Mouse (Mus musculus) forebrain, embryonic 14.5 days (tissue): ENCODE data around the gene Fam117b. TPM values are rescaled to one million over a fixed set of nuclear protein-coding genes. Genes with fewer than 3 reads are reported as not detected.

ENCODE experiments used
- ATAC-seq: fragments of 200-750 bp; cut with Nextera tagmentation; 2 replicates; pipeline ENCODE4 v1.8.0; 2017; ENCODE audit warnings: mild to moderate bottlenecking, moderate library complexity
- DNase-seq: peaks from one replicate; pipeline ENCODE4 v3.0.0-alpha.2; 2015; ENCODE audit warnings: low spot score
- H3K27ac ChIP-seq: fragments of 300-500 bp; sonication (generic); 2 replicates; pipeline ENCODE4 v1.5.1; 2014; ENCODE audit warnings: low read depth, mild to moderate bottlenecking, control low read depth, low read length, moderate library complexity
- H3K27me3 ChIP-seq: fragments of 300-500 bp; sonication (generic); replicated peaks from 2 replicates; pipeline ENCODE4 v1.6.1; 2014; ENCODE audit warnings: low read length, control low read depth, mixed read lengths; ENCODE audit not compliant: control insufficient read depth, insufficient read depth
- H3K36me3 ChIP-seq: fragments of 300-500 bp; sonication (generic); 2 replicates; pipeline ENCODE4 v1.6.1; 2014; ENCODE audit warnings: low read length, control low read depth; ENCODE audit not compliant: control insufficient read depth, insufficient read depth
- H3K4me1 ChIP-seq: fragments of 300-500 bp; sonication (generic); 2 replicates; pipeline ENCODE4 v1.6.1; 2014; ENCODE audit warnings: antibody characterized with exemption, low read length, control low read depth; ENCODE audit not compliant: control insufficient read depth, insufficient read depth
- H3K4me2 ChIP-seq: fragments of 300-500 bp; sonication (generic); 2 replicates; pipeline ENCODE4 v1.6.1; 2014; ENCODE audit warnings: mild to moderate bottlenecking, control low read depth, low read length
- H3K4me3 ChIP-seq: fragments of 300-500 bp; sonication (generic); 2 replicates; pipeline ENCODE4 v1.5.1; 2014; ENCODE audit warnings: low read depth, low read length, control low read depth
- H3K9ac ChIP-seq: fragments of 300-500 bp; sonication (generic); 2 replicates; pipeline ENCODE4 v1.6.1; 2014; ENCODE audit warnings: mild to moderate bottlenecking, low read length, control low read depth, moderate library complexity
- H3K9me3 ChIP-seq: fragments of 300-500 bp; sonication (generic); replicated peaks from 2 replicates; pipeline ENCODE4 v1.6.1; 2016; ENCODE audit warnings: low read length, control low read depth, mixed read lengths; ENCODE audit not compliant: control insufficient read depth
- WGBS: fragments of 180-500 bp; shearing (Covaris S2); extraction: QIAGEN DNeasy Blood & Tissue Kit; methylation state at CpG from one replicate; pipeline ENCODE4 v1.1.7; 2014; 5-methylcytosine and 5-hydroxymethylcytosine counted together
- polyA plus RNA-seq: library from polyadenylated mRNA; unstranded; fragments of >200 nt; fragmentation: Nextera tagmentation; extraction: Ambion mirVana; gene quantifications from 2 replicates; pipeline ENCODE4 v1.2.1, GENCODE M21; 2014

Fam117b gene
- polyA plus RNA-seq, 1 experiment from 2014 or later: 24.2 TPM

DNA sequence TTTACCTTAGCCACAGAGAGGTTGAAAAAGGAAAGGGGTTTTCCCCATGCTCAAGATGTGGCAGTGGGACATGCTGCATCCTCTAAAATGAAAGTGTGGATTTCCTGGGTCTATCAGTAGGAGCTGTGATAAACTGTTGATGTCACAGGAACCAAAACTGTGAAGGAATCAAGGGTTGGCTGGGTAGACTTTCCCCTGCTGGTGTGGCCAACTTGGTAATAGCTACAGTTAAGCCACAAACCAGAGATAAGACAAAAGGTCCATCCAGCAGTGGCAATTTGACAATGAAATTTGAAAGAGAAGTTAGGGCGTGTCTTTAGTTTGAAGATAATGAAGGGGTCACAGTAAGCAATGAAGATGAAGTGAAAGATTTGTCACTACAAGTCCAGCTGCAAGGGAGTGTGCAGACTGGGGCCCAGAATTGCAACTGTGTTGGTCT lies 104.2 kb downstream of the Fam117b start:
- Histone ChIP-seq H3K9me3 (no peaks in the 10 kb centered on the region), H3K27ac (no peak overlapping the region), H3K4me1 (no peaks in the 10 kb centered on the region), H3K36me3 (no peaks in the 10 kb centered on the region), H3K4me2 (no peak overlapping the region), H3K9ac (no peak overlapping the region), H3K4me3 (no peak overlapping the region), H3K27me3 (no peaks in the 10 kb centered on the region)
- no peak for ATAC-seq
- 94% methylated on average over 1 of the region's 1 CpGs for WGBS
- DNase-seq: no peak

Other genes starting within 250 kb of the Fam117b start
- 473 and 528 TPM in 2 replicates for gene Sumo1, start 242.2 kb upstream of the Fam117b start, polyA plus RNA-seq
- 137 and 152 TPM in 2 replicates for gene Nop58, start 228.0 kb upstream of the Fam117b start, polyA plus RNA-seq
- 14.0 and 16.3 TPM in 2 replicates for gene Bmpr2, start 149.6 kb upstream of the Fam117b start, polyA plus RNA-seq
- gene Ica1l, start 130.2 kb downstream of the Fam117b start, polyA plus RNA-seq: 21.5 and 22.7 TPM in 2 replicates
- gene Carf, start 185.2 kb downstream of the Fam117b start, polyA plus RNA-seq: 6.1 and 7.7 TPM in 2 replicates
- gene Wdr12, start 185.6 kb downstream of the Fam117b start, polyA plus RNA-seq: 45.2 and 52.4 TPM in 2 replicates